Mouse (Mus musculus) leukemia stem cell, adult 10-12 weeks (primary cell): Measurements from ENCODE around the gene Trim6. TPM values are rescaled to one million over a fixed set of nuclear protein-coding genes. Genes with fewer than 3 reads are reported as not detected.

Experiments used
- polyA plus RNA-seq: library from polyadenylated mRNA; stranded (reverse); fragments of >175 nt; gene quantifications from 2 replicates; pipeline ENCODE4 v1.2.3, GENCODE M21; 2012; ENCODE audit warnings: low replicate concordance

Gene Trim6
- polyA plus RNA-seq: not detected in 2 replicates

GRCm38 (mm10) chr7:104218701-104219569, at the start of gene Trim6:
Gene Trim6, plus strand, starts transcription at chr7:104218793.

GRCm38 (mm10) chr7:104183292-104183691, 35.3 kb upstream of the Trim6 start, which contains the start of gene Olfr648:
Gene Olfr648, minus strand, starts transcription at chr7:104183392.

DNA sequence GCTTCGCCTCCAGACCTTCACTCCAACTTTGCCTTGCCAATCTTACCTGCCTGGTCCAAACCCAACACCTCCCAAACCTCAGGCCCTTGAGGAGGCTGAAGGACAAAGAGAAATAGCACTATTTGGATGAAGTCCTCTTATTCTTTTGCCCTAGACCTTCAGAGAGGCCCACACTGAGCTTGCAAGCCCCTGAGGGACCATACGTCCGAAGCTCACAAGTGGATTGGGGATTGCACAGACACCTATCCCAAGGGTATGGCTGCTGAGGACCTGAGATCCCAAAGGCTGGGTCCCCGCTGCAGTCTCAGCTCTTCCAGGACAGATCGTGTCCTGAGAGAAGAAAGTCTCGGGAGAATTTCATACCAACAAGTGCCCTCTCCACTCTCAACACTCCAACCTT, 22.7 kb upstream of the Trim6 start, which contains the start of gene Olfr649:
Gene Olfr649, minus strand, starts transcription at position 101 of the 400 bp plus-strand sequence.

GRCm38 (mm10) chr7:104244287-104245181, 25.9 kb downstream of the Trim6 start, which contains the start of gene Trim34a:
Gene Trim34a, plus strand, starts transcription at chr7:104244457.

Other genes with a start within 250 kb of the Trim6 start
- gene Olfr635, start 247.6 kb upstream of the Trim6 start, polyA plus RNA-seq: not detected in 2 replicates
- gene Olfr638, start 220.0 kb upstream of the Trim6 start, polyA plus RNA-seq: not detected in 2 replicates
- 0.02 TPM in 1 of 2 replicates, not detected in the other for gene Olfr639, start 201.5 kb upstream of the Trim6 start, polyA plus RNA-seq
- 0.08 TPM in 1 of 2 replicates, not detected in the other for gene Olfr640, start 193.2 kb upstream of the Trim6 start, polyA plus RNA-seq
- gene Olfr641, start 183.3 kb upstream of the Trim6 start, polyA plus RNA-seq: not detected in 2 replicates
- gene Olfr642, start 166.1 kb upstream of the Trim6 start, polyA plus RNA-seq: not detected in 2 replicates
- not detected in 2 replicates for gene 4930516K23Rik, start 157.3 kb upstream of the Trim6 start, polyA plus RNA-seq
- not detected in 2 replicates for gene Olfr644, start 146.9 kb upstream of the Trim6 start, polyA plus RNA-seq
- not detected in 2 replicates for gene Olfr645, start 133.3 kb upstream of the Trim6 start, polyA plus RNA-seq
- gene Olfr646, start 113.9 kb upstream of the Trim6 start, polyA plus RNA-seq: not detected in 2 replicates
- not detected in 2 replicates for gene Ubqln5, start 89.0 kb upstream of the Trim6 start, polyA plus RNA-seq
- gene Olfr643, start 81.4 kb upstream of the Trim6 start, polyA plus RNA-seq: not detected in 2 replicates
- gene Ubqln3, start 75.5 kb upstream of the Trim6 start, polyA plus RNA-seq: not detected in 2 replicates
- not detected in 2 replicates for gene Ubqlnl, start 68.2 kb upstream of the Trim6 start, polyA plus RNA-seq
- not detected in 2 replicates for gene Olfm5, start 54.0 kb upstream of the Trim6 start, polyA plus RNA-seq
- gene Olfr648, start 35.4 kb upstream of the Trim6 start, polyA plus RNA-seq: not detected in 2 replicates
- not detected in 2 replicates for gene Olfr649, start 22.8 kb upstream of the Trim6 start, polyA plus RNA-seq
- 0.09 TPM in 1 of 2 replicates, not detected in the other for gene Trim34a, start 25.7 kb downstream of the Trim6 start, polyA plus RNA-seq
- 0.06 TPM in 1 of 2 replicates, not detected in the other for gene Trim5, start 69.3 kb downstream of the Trim6 start, polyA plus RNA-seq
- not detected in 2 replicates for gene Trim12a, start 96.7 kb downstream of the Trim6 start, polyA plus RNA-seq
- 0.15 and 0.36 TPM in 2 replicates for gene Trim34b, start 110.7 kb downstream of the Trim6 start, polyA plus RNA-seq
- 0.66 and 2.8 TPM in 2 replicates for gene Trim12c, start 134.6 kb downstream of the Trim6 start, polyA plus RNA-seq
- not detected in 2 replicates for gene Trim30b, start 151.1 kb downstream of the Trim6 start, polyA plus RNA-seq
- gene Trim30c, start 182.0 kb downstream of the Trim6 start, polyA plus RNA-seq: not detected in 2 replicates
- 3.5 and 5.4 TPM in 2 replicates for gene Trim30a, start 246.4 kb downstream of the Trim6 start, polyA plus RNA-seq